Mouse (Mus musculus) lung, postnatal 14 days (tissue): ENCODE measurements at regions not wholly inside any gene's neighbourhood (a gene's known extent, or its start where the extent isn't known, plus 50 kb on each side); places are given as distances from the start of the nearest gene placed in this dataset.

Experiments used
- DNase-seq: peaks from one replicate; pipeline ENCODE4 v3.0.0; 2021

DNA sequence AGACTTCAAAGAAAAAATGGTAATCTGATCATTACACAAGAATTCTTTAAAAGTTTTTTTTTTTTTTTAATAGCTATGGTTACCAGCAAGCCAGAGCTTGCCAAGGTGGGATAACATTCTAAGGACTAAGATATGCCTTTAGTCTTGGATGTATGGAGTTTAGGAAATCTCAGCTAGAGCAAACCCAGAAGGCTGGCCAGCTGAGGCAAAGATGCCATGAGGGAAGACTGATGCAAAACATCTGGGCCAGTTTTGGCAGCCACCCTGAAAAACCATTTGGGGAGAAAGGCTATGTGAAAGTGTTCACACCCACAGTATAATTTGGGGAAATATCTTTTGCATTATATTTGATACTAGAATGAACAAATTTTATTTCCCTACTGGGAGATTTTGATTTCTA is 57.9 kb upstream of the Adgrg2 start:
- DNase-seq = peak; percentile 0

DNA sequence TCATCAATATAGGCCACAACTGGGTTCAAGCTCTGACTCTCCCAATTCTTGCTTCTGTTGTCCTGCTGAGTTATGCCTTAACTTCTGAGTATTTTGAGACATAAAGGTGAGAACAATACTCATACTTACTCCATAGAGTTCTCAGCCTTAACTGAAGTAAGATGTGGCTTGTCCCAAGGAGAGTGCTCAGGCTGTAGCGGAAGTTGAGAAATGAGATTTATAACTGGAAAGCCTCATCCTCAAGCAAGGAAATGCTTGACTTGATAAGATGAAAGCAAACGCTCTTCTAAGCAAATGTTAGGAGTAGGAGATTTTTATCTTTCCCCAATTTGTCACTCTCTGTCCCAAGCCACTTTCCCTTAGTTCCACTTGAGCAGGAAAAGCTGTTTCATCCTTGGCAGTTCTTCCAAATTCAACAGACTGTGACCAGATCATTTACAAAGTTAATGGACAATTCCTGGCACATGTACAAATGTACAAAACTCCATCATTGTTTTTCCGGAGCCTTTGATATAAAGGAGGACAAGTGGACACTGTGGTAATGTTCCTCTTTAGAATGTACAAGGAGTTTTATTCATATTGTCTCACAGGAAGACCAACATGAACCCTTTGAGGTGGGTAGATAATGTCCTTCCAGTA is 52.0 kb upstream of the Adgrg2 start:
- DNase-seq = no peak
